Mouse (Mus musculus): ENCODE measurements around the gene Crybg1. TPM values are rescaled to one million over a fixed set of nuclear protein-coding genes. Genes with fewer than 3 reads are reported as not detected.

Gene Crybg1
- total RNA-seq, 1 experiment, result 2.5 TPM

Other genes starting within 250 kb of the Crybg1 start
- gene Qrsl1, start 247.1 kb downstream of the Crybg1 start, total RNA-seq (2012; rRNA removed), result 24.8 and 28.9 TPM in 2 replicates
- gene Rtn4ip1, start 247.0 kb downstream of the Crybg1 start, total RNA-seq (2012; rRNA removed), result 8.5 and 10.2 TPM in 2 replicates
- gene Atg5, start 119.5 kb upstream of the Crybg1 start, total RNA-seq (2012; rRNA removed), result 16.0 and 22.5 TPM in 2 replicates